Mouse (Mus musculus): Measurements from ENCODE around the gene Lgi4.

DNA sequence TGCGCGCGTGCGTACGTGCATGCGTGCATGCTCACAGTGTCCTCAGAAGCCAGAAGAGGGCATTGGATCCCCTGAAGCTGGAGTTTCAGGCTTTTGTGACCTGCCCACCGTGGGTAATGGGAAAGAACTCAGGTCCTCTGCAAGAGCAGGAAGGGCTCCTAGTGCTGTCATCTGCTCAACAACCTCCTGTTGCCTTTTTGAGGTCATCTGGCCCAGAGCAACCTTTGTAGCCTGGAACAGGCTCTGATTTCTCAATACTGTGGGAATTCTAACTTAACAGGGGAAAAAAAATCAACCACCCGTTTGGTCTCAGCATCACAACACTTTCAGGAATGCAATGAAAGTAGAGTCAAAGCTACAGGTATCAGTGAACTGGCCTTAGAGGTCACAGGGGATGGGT lies 20.5 kb downstream of the Lgi4 start:
- TF ChIP-seq CTCF (IDR thresholded peaks at IDR 0.05; ENCODE audit: low read depth) (no peak), EP300 (IDR thresholded peaks at IDR 0.05; ENCODE audit: low read depth) (no peak)
